Mouse (Mus musculus): ENCODE results near the gene Vps13c.

Gene Vps13c

DNA sequence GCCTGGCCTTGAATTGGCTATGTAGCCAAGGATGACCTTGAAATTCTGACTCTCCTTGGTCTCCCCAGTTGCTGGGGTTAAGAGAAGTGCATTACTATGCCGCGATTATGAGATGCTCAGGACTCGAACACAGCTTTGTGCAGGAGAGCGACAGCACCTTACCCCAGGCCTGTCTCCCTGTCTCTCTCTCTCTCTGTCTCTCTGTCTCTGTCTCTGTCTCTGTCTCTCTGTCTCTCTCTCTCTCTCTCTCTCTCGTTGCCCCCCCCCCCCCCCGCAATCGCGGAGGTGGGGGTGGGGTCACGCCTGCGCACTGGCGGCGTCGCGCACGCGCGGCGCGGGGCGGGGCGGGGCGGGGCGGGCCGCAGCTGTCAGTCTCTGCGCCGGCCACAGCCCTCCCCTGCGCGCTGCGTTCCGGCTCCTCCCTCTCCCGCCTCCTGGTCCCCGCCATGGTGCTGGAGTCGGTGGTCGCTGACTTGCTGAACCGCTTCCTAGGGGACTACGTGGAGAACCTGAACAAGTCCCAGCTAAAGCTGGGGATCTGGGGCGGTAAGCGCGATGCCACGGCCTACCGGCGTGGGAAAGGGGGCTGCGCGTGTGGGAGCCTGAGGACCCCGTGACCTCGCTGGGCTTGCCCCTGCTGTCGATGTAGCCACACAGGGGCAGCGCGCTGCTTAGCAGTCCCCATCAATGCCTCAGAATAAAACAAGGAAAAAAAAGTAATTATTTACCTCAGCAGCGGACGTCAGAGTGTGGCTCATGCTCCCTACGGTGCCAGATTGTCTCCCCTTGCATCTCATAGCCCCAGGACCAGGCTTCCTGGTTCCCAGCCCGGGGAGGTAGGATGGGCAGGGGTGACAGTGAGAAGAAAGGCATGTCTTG is at the start of gene Vps13c:
Gene Vps13c (plus strand): TSS at position 416 of the 879 bp plus-strand sequence.
- no peak for DNase-seq (ENCODE audit: low read depth)

DNA sequence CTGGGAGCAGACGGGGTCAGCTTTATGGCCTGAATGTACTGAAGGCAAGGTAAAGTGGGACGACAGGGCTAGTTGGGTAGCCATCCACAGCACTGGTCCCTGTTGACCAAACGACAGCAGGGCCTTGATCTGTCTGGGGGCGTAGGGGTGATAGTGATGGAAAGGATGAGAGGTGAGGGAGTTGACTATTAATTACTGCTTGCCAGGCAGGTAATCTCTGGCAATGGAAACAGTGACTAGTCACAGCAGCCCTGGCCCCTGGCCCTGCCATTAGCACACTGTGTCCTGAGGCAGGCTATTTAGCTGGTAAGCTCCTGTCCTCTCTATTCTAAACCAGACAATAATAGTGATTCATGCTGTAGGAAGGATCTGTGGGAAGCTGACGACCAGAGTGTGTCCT is 47.8 kb upstream of the Vps13c start:
- DNase-seq (ENCODE audit: low read depth) = no peak

DNA sequence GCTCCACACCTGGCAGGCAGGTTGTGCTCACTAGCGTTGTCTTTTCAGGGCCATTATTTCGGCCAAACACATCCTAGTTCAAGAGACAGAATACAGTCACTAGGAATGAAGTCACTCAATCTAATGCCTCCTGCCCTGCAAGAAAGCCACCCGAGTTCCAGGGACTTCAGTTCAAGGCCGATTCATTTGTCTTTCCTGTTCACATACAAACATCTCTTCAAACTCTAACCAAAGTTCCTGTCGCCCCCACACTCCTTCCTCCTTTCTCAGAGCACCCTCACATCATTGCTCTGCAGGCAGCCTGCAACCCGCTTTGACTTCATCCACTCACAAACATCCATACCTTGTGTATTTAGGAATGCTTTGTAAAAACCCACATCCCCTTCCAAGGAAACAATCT is 46.7 kb upstream of the Vps13c start:
- no peak for DNase-seq (ENCODE audit: low read depth)

DNA sequence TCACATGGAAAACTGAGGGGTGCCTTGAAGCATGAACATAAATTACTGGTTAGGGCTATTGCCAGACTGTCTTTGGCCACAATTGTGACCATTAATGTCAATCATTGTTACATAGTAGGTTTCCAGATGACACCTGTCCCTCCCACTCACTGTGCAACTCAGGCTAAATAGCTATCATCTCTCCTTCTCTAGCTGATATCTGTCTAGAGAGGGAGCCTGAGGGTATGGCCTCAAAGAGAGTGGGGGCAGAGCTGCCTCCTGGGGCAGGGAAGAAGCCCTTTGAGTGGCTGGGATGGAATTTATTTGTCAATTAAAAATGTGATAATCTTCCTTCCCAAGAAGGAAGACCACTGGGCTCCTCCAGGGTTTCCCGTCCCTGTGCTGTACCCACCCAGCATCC is 46.0 kb upstream of the Vps13c start:
- DNase-seq (ENCODE audit: low read depth) = no peak

DNA sequence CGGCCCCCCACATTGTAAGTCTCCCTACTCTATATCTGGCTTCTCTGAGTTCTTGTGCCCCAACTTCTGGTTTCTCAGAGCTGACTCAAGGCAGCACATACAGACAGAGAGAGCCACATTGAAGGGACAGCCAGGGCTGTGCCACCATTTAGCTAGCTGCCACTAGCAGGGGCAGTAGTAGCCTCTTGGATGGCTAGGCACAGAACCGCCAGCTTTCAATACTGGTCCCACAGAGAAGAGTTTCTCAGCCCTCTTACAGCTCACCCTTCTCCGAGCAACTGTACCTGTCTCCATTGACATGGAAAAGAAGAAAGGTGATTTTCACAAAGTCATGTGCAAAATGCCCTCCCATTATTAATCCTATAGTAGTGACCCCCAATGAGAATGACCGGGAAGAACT is 45.5 kb upstream of the Vps13c start:
- DNase-seq (ENCODE audit: low read depth) = no peak

DNA sequence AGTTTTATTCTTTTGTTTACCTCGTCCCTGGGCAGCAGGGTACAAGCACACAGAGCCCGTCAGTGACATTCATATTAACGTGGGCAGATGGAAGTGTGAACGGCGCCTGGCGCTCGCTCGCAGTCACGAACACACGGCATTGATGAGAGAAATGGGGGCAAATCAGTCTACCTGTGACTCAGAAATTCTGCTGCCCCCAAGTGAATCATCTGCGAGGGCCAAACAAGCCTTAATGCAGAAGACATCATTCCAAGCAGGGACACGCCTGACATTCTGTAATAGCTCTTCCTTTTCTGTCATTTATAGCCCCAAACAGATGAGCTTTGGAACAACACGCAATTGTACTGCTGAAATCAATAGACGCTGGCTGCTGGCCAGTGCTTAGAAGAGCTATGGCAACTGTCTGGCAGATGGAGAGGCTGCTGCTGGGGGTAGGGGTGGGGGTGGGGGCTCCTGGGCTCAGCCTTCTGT is 45.0 kb upstream of the Vps13c start:
- no peak for DNase-seq (ENCODE audit: low read depth)

DNA sequence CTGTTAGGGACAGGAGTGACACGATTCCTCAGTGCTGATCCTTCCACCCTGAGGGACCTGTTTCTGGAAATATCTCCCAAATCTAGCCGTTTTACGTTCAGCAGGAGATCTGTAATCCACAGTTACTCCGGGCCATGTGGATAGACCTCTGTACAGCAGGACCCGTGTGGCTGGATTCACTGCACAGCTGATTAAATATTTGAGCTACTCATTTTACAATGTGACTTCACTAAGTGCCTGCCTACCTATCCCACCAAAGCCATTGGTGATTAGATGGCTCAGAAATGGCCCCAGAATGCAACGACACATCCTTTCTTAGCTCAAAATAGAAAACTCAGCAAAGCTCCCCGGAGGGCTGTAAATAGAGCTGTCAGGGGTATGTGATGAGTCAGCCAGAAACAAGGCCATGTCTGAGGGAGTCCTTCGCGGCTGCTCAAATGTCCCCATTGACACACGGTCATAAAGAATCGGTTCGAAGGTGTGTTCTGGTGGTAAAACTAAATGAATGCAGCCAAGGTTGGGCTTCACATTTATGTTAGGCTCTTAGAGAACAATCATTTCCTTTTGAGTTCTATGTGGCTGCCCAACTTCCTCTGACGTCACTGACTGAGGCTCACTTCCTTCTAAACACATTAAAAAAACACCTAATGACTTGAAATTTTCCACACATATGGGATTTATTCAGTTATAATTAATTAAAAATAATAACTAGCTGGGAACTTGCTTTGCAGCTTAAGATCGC is 40.9 kb upstream of the Vps13c start:
- no peak for DNase-seq (ENCODE audit: low read depth)

DNA sequence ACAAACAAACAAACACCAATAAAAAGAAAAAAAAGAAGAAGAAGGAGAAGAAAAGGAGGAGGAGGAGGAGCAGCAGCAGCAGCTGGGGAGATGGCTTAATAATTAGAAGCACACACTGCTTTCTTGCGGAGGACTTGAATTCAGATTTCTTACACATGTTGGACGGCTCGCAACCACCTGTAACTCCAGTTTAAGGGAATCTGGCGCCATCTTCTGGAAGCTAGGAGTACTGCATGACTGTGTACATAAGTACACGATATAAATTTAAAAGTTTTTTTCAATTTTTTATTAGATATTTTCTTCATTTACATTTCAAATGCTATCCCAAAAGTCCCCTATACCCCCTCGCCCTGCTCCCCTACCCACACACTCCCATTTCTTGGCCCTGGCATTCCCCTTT is 38.0 kb upstream of the Vps13c start:
- DNase-seq (ENCODE audit: low read depth) = peak; percentile 48

DNA sequence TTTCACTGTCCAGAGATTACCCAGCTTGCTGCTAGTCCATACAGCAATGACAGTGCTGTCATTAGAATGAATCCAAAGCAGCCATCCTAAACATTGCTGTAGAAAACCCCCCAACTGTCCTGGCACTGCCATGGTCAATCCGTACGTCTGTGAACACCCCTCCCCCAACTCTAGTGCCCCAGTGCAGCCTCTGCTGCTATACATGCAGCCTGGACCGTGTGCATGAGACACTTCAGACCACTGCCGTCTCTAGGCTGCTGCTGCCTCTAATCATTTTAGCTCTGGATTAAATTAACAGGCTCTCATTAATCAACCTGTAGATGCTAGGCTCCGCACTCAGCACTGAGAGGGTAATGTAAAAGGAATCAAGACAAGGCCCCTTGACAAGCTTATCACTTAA is 33.2 kb upstream of the Vps13c start:
- no peak for DNase-seq (ENCODE audit: low read depth)

DNA sequence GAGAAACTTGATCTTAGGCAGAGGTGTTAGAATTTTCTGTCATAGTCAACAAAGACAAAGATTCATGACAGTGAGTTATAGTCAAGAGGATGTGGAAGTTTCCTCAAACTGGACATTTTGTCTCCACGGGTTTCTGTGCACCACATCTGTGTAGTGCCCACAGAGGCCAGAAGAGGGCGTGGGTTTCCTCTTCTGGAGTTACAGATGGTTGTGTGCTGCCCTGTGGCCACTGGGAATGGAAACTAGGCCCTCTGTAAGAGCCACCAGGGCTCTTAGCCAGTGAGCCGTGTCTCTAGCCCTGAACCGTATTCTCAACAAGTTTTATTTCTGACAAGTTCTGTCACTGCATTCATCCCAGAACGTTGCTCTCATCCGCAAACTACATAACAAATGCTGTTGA is 29.7 kb upstream of the Vps13c start:
- no peak for DNase-seq (ENCODE audit: low read depth)

DNA sequence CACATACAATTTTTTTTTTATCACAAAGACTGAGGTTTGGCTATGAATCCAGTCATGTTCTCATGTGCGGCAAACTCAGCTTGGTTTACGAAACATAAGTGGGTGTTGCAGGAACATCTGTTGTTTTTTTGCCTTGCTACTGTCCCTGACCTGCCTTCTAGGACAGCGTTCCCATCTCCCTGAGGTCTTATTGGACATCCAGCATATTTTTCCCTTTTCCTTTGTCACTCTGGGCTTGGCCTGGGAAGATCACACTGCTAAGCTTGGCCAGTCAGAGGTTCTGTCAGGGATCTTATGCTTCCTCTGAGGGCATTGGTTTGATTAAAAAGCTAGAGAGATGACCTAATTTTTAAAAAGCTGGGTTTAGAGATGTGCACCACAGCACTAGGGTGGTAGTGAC is 29.1 kb upstream of the Vps13c start:
- no peak for DNase-seq (ENCODE audit: low read depth)

DNA sequence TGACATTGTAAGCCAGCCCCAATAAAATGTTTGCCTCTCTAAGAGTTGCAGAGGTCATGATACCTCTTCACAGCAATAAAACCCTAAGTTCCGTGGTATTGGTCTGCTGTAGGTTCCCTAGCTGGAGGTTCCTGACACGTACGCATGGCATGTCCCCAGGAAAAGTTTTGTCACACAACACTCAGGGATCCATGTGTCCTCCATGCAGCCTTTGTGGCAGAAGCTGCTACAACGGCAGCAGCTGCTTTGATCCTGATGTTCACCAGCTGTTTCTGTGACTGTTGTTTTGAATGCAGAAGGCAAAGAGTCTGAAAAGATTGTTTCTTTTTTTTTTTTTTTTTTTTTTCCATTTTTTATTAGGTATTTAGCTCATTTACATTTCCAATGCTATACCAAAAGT is 27.0 kb upstream of the Vps13c start:
- DNase-seq (ENCODE audit: low read depth) = no peak

DNA sequence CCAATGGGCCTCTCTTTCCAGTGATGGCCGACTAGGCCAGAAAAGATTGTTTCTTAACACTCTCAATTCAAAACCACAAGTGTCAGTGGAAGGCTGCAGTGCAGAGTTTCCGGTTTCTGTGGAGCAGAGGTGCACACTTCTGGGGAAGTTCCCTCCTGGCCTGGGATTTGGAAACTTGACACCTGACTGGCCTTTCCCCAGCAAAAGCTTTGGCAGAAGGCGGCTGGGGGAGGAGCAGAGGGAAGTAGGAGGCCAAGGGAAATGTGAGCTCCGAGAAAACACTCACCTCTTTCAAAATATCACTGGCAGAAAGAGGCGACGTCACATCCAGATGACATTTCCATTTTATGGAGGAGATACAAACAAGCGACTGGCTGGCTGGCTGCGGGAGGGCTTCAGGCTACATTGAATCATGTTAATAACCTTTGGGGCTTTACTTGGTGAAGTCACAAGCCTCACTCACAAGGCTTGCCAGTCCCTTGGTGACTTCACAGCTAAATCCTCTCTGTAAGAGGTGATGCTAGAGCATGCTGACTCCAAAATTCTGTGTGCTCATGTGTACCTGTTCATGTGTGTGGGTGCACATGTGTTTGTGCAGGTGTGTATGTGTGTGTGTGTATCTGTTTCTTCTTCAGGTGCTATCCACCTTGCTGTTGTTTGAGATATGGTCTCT is 26.4 kb upstream of the Vps13c start:
- DNase-seq (ENCODE audit: low read depth) = no peak

DNA sequence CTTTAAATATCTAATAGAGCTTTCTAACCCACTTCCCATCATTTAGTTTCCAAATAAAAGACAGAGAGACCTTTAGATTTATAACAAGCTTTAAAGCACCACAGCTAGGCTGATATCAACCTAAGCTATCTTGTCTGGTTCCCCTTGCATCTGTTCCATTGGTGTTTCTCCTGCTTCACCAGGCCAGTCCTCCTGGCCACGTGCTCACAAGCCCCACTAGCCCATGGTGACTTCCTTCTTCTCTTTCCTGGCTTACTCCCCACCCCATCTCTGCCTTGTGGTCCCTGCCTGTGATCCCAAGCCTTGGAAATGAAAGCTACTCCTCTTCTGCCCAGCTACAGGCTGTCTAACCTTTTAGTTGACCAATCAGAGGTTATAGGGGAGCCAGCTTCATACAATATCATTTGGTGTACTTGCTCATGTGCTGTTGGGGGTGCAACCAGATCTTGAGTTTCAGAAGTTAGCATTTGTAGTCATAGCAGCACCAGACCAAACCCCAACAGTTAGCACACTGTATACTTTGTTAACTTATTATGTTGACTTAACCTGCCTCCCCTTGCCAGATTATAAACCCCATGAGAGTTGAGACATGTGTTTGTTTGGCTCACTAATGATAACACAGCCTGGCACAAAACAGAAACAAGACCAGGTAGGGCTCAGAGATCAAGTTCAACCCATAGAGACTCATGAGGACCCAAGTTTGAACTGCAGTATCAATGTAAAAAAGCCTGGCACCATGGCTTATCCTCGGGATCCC is 23.8 kb upstream of the Vps13c start:
- DNase-seq (ENCODE audit: low read depth) = no peak

DNA sequence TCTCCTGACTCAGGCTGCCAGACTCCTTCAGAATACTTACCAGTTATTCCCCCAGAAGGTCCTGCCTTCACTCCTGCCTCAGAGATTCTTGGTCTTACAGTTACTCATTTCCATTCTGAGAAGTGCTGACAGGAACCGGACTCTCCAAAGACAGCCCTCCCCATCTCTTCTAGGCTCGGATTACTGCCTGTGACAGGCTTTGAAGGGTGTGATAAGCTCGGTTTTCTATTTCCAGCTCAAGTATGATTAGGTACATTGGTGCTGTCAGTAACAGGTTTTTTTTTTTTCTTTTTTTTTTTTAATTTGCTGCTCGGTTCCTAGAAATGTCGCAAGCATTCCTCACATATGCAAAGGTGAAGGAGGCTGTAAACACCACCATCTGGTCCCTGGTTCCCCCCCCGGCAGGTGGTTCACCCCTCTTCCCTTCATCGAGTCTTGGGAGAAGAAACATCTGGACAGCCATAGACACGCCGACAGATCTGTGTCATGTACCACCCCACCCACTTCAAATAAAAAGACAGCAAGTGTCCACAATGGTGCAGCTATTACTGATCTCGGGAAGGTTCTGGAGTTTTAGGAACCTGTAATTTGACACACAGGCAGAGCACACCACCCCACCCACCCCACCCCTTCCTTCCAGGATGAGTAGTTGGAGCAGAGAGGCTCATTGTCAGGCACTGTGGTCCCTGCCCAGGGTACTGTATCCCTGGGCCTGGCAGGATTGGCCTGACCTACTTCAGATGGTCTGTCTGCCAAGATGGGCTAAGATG is 22.1 kb upstream of the Vps13c start:
- DNase-seq (ENCODE audit: low read depth) = no peak

DNA sequence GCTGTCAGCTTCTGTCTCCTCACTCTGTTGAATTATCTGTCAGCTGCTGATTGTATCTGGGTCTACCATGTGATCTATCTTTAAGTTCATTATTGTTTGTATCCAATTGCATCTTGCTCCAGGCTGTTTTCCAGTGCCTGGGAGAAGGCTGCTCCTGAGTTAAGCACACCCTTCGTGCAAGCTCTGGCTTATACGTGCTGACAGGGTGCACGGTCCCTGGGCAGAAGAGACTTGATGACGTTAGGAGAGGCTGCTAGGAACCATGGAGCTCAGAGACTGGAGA is 21.6 kb upstream of the Vps13c start:
- no peak for DNase-seq (ENCODE audit: low read depth)

DNA sequence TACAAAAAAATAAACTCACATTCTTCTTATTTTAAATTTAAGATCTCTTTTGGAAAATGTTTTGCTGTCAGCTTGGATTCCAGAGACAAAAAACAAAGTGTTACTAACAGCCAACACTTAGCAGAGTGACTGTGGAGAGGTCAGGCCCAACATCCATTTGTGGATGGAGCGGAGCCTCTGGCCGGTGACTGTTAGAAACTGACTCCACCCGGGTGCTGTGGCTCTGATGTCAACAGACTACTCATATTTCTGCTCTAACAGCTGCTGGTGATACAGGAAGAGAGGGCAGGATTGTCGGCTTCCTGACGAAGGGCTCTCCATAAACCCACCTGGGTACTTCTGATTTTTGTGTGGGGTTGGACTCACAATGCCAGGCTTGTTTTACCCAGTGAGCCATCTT is 17.1 kb upstream of the Vps13c start:
- DNase-seq (ENCODE audit: low read depth) = no peak

DNA sequence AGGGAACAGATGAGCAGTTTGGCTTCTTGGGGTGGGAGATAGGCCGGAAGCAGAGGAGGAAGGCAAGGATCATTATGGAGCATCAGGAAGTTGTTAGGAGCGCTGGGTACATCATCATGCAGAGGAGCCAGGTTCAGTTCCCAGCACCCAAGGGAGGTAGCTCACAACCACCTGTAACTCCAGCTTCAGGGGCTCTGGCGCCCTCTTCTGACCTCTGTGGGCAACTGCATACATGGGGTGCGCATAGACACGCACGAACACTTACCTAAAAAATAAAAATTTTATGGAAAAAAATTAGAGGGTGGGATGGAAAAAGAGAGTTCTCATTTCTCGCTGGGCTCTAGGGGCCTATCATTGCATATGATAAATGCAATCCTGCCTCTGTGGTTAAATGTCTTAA is 14.7 kb upstream of the Vps13c start:
- DNase-seq (ENCODE audit: low read depth) = no peak

DNA sequence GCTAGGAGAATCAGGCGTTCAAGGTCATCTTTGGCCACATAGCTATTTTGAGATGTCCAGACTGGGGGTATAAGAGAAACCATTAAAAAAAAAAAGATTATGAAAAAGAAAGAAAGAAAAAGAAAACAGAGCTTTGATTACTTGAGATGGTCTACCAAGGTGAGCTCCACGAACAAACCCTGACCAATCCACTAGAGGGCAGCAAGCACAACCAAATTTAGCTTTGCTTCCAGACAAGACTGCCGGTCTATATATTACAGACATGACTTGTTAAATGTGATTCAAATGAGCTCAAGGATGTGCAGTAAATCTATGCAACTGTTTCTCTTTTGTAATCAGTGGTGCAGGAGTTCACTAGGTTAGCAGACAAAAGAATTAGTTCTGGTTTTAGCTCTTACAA is 12.0 kb upstream of the Vps13c start:
- no peak for DNase-seq (ENCODE audit: low read depth)

DNA sequence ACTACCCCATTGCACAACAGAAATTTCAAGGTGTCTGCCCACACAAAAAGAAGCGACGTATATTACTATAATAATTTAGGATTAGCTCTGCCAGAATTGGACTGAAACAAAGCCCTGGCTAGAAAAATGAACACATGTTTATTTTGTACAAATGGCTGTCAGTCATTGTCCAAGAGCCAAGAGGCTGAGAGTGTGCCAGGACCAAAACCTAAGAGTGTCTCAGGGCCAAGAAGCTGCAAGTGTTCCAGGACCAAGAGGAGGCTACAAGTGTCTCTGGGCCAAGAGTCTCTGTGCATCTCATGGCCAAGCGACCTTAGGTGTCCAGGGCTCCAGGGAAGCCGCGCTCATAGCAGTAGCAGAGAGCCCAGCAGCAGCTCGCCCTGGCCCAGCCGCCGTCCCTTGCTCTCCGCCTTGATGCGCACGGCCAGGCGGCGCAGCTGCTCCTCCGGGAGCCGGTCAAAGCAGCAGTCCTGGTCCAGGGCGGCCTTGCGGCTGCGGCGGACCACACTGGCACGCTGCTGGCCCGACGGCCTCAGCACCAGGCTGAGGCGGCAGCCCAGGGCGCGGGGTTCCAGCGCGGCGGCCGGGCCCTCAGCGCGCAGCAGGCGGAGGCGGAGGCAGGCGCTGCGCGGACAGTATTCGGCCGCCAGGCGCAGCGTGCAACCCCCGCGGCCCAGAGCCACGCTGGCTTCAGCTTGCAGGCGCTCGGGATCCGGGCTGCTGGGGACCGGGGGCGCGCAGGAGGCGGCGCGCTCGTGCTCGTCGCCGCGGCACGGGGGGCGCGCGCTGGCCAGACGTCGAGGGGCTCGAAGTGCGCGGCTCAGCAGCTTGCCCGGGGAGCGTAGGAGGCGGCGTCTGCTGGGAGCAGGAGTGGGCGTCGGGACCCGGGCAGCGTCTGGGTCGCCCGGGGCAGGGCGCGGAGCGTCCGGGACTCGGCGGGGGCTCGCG is 9.5 kb upstream of the Vps13c start:
- no peak for DNase-seq (ENCODE audit: low read depth)
